Mouse (Mus musculus): ENCODE data around the gene Echdc3. TPM values are rescaled to one million over a fixed set of nuclear protein-coding genes. Genes with fewer than 3 reads are reported as not detected.

Gene Echdc3
- polyA plus RNA-seq, 1 experiment from 2014 or later = 0.80 TPM

DNA sequence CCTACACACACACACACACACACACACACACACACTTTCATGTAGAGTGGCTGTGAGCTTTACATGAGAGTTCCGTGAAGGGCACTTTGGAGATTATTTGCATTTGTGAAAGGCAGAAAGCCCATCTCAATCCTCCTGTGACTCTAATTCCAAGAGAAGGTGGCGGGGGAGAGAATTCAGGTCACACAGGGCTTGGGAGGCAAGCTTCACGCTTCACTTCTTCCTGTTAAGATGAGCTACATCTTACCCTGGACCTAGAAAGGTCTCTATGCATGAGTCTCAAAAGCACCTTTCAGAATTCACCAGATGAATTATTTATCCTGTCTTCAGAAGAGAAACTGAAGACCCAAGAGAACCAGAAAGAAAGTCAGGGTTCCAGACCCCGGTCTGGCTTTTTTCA lies 66.6 kb downstream of the Echdc3 start:
- Histone ChIP-seq H3K4me1 (ENCODE audit: control insufficient read depth, insufficient read depth, low read length) (no peaks in the 10 kb centered on the region), H3K27ac (ENCODE audit: low read depth, low read length) (no peak overlapping the region), H3K4me2 (ENCODE audit: low read depth, low read length) (no peak overlapping the region), H3K36me3 (ENCODE audit: control insufficient read depth, insufficient read depth, low read length) (no peaks in the 10 kb centered on the region), H3K27me3 (ENCODE audit: control insufficient read depth, insufficient read depth, low read length) (no peaks in the 10 kb centered on the region), H3K4me3 (ENCODE audit: low read depth, low read length) (no peak overlapping the region), H3K9ac (replicated peaks; ENCODE audit: low read depth, low read length) (no peak overlapping the region), H3K9me3 (ENCODE audit: control insufficient read depth, low read length) (no peaks in the 10 kb centered on the region)
- ATAC-seq (ENCODE audit: low read depth) = no peak
- 79% methylated on average over 4 of the region's 4 CpGs for WGBS

DNA sequence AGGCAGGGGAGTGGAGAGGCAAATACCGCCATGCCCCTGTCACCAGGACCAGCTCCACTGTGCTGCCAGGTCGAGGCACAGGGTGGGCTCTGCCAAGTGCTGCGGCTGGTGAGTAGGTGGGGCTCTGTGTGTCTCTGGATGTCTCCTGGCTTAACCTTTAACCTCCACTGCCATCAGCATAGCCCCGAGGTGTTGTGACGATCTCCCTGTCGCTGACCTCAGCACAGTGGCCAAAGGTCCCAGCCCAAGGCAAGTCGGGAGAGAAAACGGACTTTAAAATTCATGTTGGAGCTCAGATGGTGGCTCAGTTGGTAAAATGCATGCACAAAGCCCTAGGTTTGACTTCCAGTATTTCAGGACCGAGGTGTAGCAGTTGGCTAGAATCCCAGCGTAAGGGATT lies 67.2 kb downstream of the Echdc3 start:
- no peaks in the 10 kb centered on the region for H3K4me1 ChIP-seq (ENCODE audit: control insufficient read depth, insufficient read depth, low read length)
- H3K9me3 ChIP-seq (ENCODE audit: control insufficient read depth, low read length) = no peaks in the 10 kb centered on the region
- H3K9ac ChIP-seq (replicated peaks; ENCODE audit: low read depth, low read length) = no peak overlapping the region
- no peak overlapping the region for H3K4me2 ChIP-seq (ENCODE audit: low read depth, low read length)
- no peak for ATAC-seq (ENCODE audit: low read depth)
- no peak overlapping the region for H3K27ac ChIP-seq (ENCODE audit: low read depth, low read length)
- H3K27me3 ChIP-seq (ENCODE audit: control insufficient read depth, insufficient read depth, low read length) = no peaks in the 10 kb centered on the region
- WGBS = 88% methylated on average over 10 of the region's 10 CpGs
- no peaks in the 10 kb centered on the region for H3K36me3 ChIP-seq (ENCODE audit: control insufficient read depth, insufficient read depth, low read length)
- H3K4me3 ChIP-seq (ENCODE audit: low read depth, low read length) = no peak overlapping the region

GRCm38 (mm10) chr2:6142915-6143654 lies 69.7 kb downstream of the Echdc3 start:
- no peak for ATAC-seq (ENCODE audit: low read depth)
- no peak overlapping the region for H3K27ac ChIP-seq (ENCODE audit: low read depth, low read length)
- no peaks in the 10 kb centered on the region for H3K4me1 ChIP-seq (ENCODE audit: control insufficient read depth, insufficient read depth, low read length)
- H3K4me3 ChIP-seq (ENCODE audit: low read depth, low read length) = no peak overlapping the region
- 76% methylated on average over 16 of the region's 16 CpGs for WGBS
- H3K9me3 ChIP-seq (ENCODE audit: control insufficient read depth, low read length) = no peaks in the 10 kb centered on the region
- no peak overlapping the region for H3K4me2 ChIP-seq (ENCODE audit: low read depth, low read length)
- no peak overlapping the region for H3K9ac ChIP-seq (replicated peaks; ENCODE audit: low read depth, low read length)
- no peaks in the 10 kb centered on the region for H3K27me3 ChIP-seq (ENCODE audit: control insufficient read depth, insufficient read depth, low read length)
- no peaks in the 10 kb centered on the region for H3K36me3 ChIP-seq (ENCODE audit: control insufficient read depth, insufficient read depth, low read length)

GRCm38 (mm10) chr2:6140572-6141161 lies 72.2 kb downstream of the Echdc3 start:
- Histone ChIP-seq H3K4me1 (ENCODE audit: control insufficient read depth, insufficient read depth, low read length) (no peaks in the 10 kb centered on the region), H3K4me2 (ENCODE audit: low read depth, low read length) (no peak overlapping the region), H3K9ac (replicated peaks; ENCODE audit: low read depth, low read length) (no peak overlapping the region), H3K9me3 (ENCODE audit: control insufficient read depth, low read length) (no peaks in the 10 kb centered on the region), H3K36me3 (ENCODE audit: control insufficient read depth, insufficient read depth, low read length) (no peaks in the 10 kb centered on the region), H3K27me3 (ENCODE audit: control insufficient read depth, insufficient read depth, low read length) (no peaks in the 10 kb centered on the region), H3K4me3 (ENCODE audit: low read depth, low read length) (no peak overlapping the region), H3K27ac (ENCODE audit: low read depth, low read length) (no peak overlapping the region)
- 82% methylated on average over 9 of the region's 9 CpGs for WGBS
- no peak for ATAC-seq (ENCODE audit: low read depth)

Other genes starting within 250 kb of the Echdc3 start
- 7.3 and 10.9 TPM in 2 replicates for gene Proser2, start 82.8 kb downstream of the Echdc3 start, polyA plus RNA-seq (2014; fragmentation: Nextera tagmentation; extraction: Ambion mirVana)
- 10.0 and 10.3 TPM in 2 replicates for gene Usp6nl, start 109.6 kb upstream of the Echdc3 start, polyA plus RNA-seq (2014; fragmentation: Nextera tagmentation; extraction: Ambion mirVana)

Measured in neural tube, embryonic 14.5 days (tissue).